15 mouse cellular contexts compared by ENCODE assay signal in the genomic region with DNA sequence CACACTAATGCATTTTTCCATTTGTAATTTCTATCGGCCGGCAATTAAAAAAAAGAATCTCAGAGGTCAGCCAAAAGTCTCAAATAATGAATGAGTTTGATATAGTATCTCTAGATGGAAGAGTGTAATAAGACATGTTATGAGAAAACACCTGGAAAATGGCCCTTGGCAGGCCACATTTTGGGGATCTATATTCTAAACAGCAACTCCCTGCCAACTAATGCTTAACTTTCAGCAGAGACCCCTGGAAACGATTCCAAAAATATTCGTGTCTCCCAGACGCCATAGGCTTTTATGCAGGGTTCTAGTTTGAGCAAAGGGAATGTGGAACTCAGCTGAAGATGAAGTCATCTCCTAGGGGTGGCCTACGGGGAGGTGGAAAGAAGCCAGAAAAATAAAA.
"Had no signal": no experiment of that assay in that cellular context is flagged by ENCODE, and none has a peak within 500 bp of the region (broad histone marks: within the 10 kb centered on the region; RNA-seq: fewer than 3 reads in every experiment).

No protein-coding gene starts in this region.

- H3K4me2 ChIP-seq: neural tube, embryonic 15.5 days; stomach, embryonic 15.5 days had no signal

- H3K4me3 ChIP-seq: neural tube, embryonic 15.5 days; stomach, embryonic 15.5 days had no signal

- H3K27me3 ChIP-seq: neural tube, embryonic 15.5 days; stomach, embryonic 15.5 days had no signal

- DNase-seq: retina, postnatal 1 day; right cerebral cortex, adult 18-20 months; right cerebral cortex, postnatal 14 days; right cerebral cortex, postnatal 25 days; right cerebral cortex, postnatal 4 days; spleen, adult 18-20 months; thymus, adult 18-20 months; thymus, adult 2 months; thymus, postnatal 14 days; thymus, postnatal 25 days; thymus, postnatal 36 days; thymus, postnatal 4 days had no signal

- H3K36me3 ChIP-seq: neural tube, embryonic 15.5 days; stomach, embryonic 15.5 days had no signal

- H3K9ac ChIP-seq: neural tube, embryonic 15.5 days; stomach, embryonic 15.5 days had no signal

- H3K9me3 ChIP-seq: neural tube, embryonic 15.5 days; stomach, embryonic 15.5 days had no signal

- H3K27ac ChIP-seq: neural tube, embryonic 15.5 days; stomach, embryonic 15.5 days; stomach, postnatal 0 days had no signal
